9 mouse cellular contexts compared by ENCODE assay signal in genomic region chr4:43478534-43478858, GRCm38 (mm10). TPM values are rescaled to one million over a fixed set of nuclear protein-coding genes. Genes with fewer than 3 reads are reported as not detected.
DNase-seq lines count a peak whose midpoint lies in the region; ATAC-seq and TF ChIP-seq lines count a peak whose summit lies in the region.
"Had no signal": no experiment of that assay in that cellular context is flagged by ENCODE, and none has a peak within 500 bp of the region (broad histone marks: within the 10 kb centered on the region; RNA-seq: fewer than 3 reads in every experiment).

No protein-coding gene starts in this region.

- H3K4me2 ChIP-seq in heart, embryonic 15.5 days = peak overlapping the region; percentile 63
- peak overlapping the region; percentile 29 for H3K4me2 ChIP-seq in hindbrain, embryonic 11.5 days (replicated peaks; ENCODE audit: low read depth, low read length)

- H3K36me3 ChIP-seq in heart, embryonic 15.5 days = no peaks in the 10 kb centered on the region
- H3K36me3 ChIP-seq in MEL (ENCODE audit: control insufficient read depth in 1 of 2, insufficient read depth in 2 of 2, low read length in 2 of 2) = peaks cover 0 to 11% of the 10 kb centered on the region in 2 experiments; a peak in 2 of 4 replicates
- H3K36me3 ChIP-seq in hindbrain, embryonic 11.5 days (ENCODE audit: control insufficient read depth, insufficient read depth, low read length) = no peaks in the 10 kb centered on the region

- peak overlapping the region; percentile 61 for H3K27ac ChIP-seq in heart, embryonic 15.5 days
- H3K27ac ChIP-seq in MEL (ENCODE audit: control insufficient read depth, low read depth, low read length) = peak overlapping the region; percentile 82
- no peak overlapping the region for H3K27ac ChIP-seq in hindbrain, embryonic 11.5 days (ENCODE audit: low read depth, low read length)

- no peak for TF ChIP-seq CTCF in MEL (IDR thresholded peaks at IDR 0.05 in 2 of 3, conservative IDR thresholded peaks at IDR 0.05 in 1 of 3; ENCODE audit: control insufficient read depth in 1 of 3, insufficient read depth in 1 of 3, low read depth in 2 of 3, low read length in 3 of 3, poor library complexity in 1 of 3, severe bottlenecking in 1 of 3)

- TF ChIP-seq POLR2A in MEL (IDR thresholded peaks at IDR 0.05; ENCODE audit: control insufficient read depth in 1 of 2, insufficient read depth in 1 of 2, low read depth in 1 of 2, low read length in 2 of 2, poor library complexity in 1 of 2) = peak in 1 of 2 experiments; percentile 49; a peak in 1 of 4 replicates

- 36% methylated on average over 8 of the region's 8 CpGs for WGBS in heart, embryonic 15.5 days
- WGBS in hindbrain, embryonic 11.5 days = 50% methylated on average over 8 of the region's 8 CpGs

- peak overlapping the region; percentile 47 for H3K4me3 ChIP-seq in heart, embryonic 15.5 days
- peak overlapping the region; percentile 62 to 82 for H3K4me3 ChIP-seq in MEL (ENCODE audit: control insufficient read depth in 1 of 2, insufficient read depth in 1 of 2, low read depth in 2 of 2, low read length in 2 of 2)
- peak overlapping the region; percentile 22; the same call in 1 of the 2 replicates for H3K4me3 ChIP-seq in hindbrain, embryonic 11.5 days (ENCODE audit: low read depth, low read length)

- no peaks in the 10 kb centered on the region for H3K27me3 ChIP-seq in heart, embryonic 15.5 days
- no peaks in the 10 kb centered on the region for H3K27me3 ChIP-seq in MEL (ENCODE audit: control insufficient read depth in 1 of 2, insufficient read depth in 2 of 2, low read length in 2 of 2)
- H3K27me3 ChIP-seq in hindbrain, embryonic 11.5 days (ENCODE audit: control insufficient read depth, insufficient read depth, low read length) = no peaks in the 10 kb centered on the region

- peak in 1 of 2 experiments; percentile 15; a peak in 1 of 4 replicates for TF ChIP-seq EP300 in MEL (IDR thresholded peaks at IDR 0.05; ENCODE audit: low read depth in 1 of 2, low read length in 2 of 2)

- no peaks in the 10 kb centered on the region for H3K9me3 ChIP-seq in heart, embryonic 15.5 days (replicated peaks)
- H3K9me3 ChIP-seq in MEL (replicated peaks; ENCODE audit: insufficient read depth, low read length) = no peaks in the 10 kb centered on the region
- no peaks in the 10 kb centered on the region for H3K9me3 ChIP-seq in hindbrain, embryonic 11.5 days (ENCODE audit: control insufficient read depth, low read length)

- ATAC-seq in heart, embryonic 15.5 days (replicated peaks; ENCODE audit: insufficient number of reproducible peaks, insufficient read depth, low FRiP score, low read depth) = no peak
- 0 out of 2 replicates have a peak, but pooled peaks have one; percentile 33 for ATAC-seq in hindbrain, embryonic 11.5 days (ENCODE audit: low FRiP score)
- peak; percentile 20; the same call in 1 of the 2 replicates for ATAC-seq in megakaryocyte progenitor cell, adult 5-6 weeks (replicated peaks; ENCODE audit: poor library complexity)

- no peaks in the 10 kb centered on the region for H3K79me2 ChIP-seq in MEL (ENCODE audit: control insufficient read depth, insufficient read depth, low read length, poor library complexity)

- H3K9ac ChIP-seq in heart, embryonic 15.5 days = peak overlapping the region; percentile 41; the same call in 1 of the 2 replicates
- peak overlapping the region; percentile 45 for H3K9ac ChIP-seq in MEL (ENCODE audit: control insufficient read depth, low read depth, low read length, poor library complexity, severe bottlenecking)
- 0 out of 2 replicates have a peak overlapping the region, but pooled peaks have one; percentile 25 for H3K9ac ChIP-seq in hindbrain, embryonic 11.5 days (ENCODE audit: low read depth, low read length)

- TF ChIP-seq RAD21 in MEL (IDR thresholded peaks at IDR 0.05; ENCODE audit: low read depth, low read length) = no peak

- H3K4me1 ChIP-seq in heart, embryonic 15.5 days (replicated peaks) = peaks cover 13% of the 10 kb centered on the region
- H3K4me1 ChIP-seq in MEL (ENCODE audit: control insufficient read depth in 1 of 2, insufficient read depth in 2 of 2, low read length in 2 of 2) = peaks cover 0 to 17% of the 10 kb centered on the region in 2 experiments; a peak in 2 of 4 replicates
- peaks cover 3% of the 10 kb centered on the region; the same call in 1 of the 2 replicates for H3K4me1 ChIP-seq in hindbrain, embryonic 11.5 days (replicated peaks; ENCODE audit: control insufficient read depth, insufficient read depth, low read length)

- DNase-seq in heart, adult 9 months (ENCODE audit: low spot score in 2 of 2) = no peak
- no peak for DNase-seq in MEL (ENCODE audit: low read depth, low spot score)
- DNase-seq in hindbrain, embryonic 11.5 days (ENCODE audit: low spot score) = no peak
- no peak for DNase-seq in adrenal gland, adult 8-10 months
- no peak for DNase-seq in adrenal gland, adult 2 months
- no peak for DNase-seq in right cerebral cortex, postnatal 25 days

TF ChIP-seq in MEL, 35 proteins besides CTCF, POLR2A, EP300 and RAD21:
- TF ChIP-seq UBTF (IDR thresholded peaks at IDR 0.05; ENCODE audit: borderline replicate concordance, insufficient read depth, low read depth, low read length) (no peak), MXI1 (IDR thresholded peaks at IDR 0.05; ENCODE audit: low read depth, low read length) (peak; percentile 61), MAZ (IDR thresholded peaks at IDR 0.05; ENCODE audit: low read depth, low read length) (0 out of 2 replicates have a peak, but pooled peaks have one; percentile 24)
TF ChIP-seq in MEL: peak in this region for 2.

RNA-seq across cellular contexts. Expression of gene Sit1, which starts 5.0 kb away (rescaled TPM):
- 0.10 and 1.4 TPM in 2 replicates for polyA plus RNA-seq in heart, embryonic 15.5 days (2015; fragmentation: Nextera tagmentation; extraction: Ambion mirVana)
- 0.08 TPM in 1 of 2 replicates, not detected in the other for total RNA-seq in MEL (2012; rRNA removed)
- polyA plus RNA-seq in MEL (2012; ENCODE audit: insufficient read depth in 1 of 2, insufficient read length in 2 of 2, low read depth in 1 of 2, low replicate concordance in 2 of 2, missing spikeins in 1 of 2) = under 1 TPM in 1 of 2 experiments, not detected in 1; 0.06 TPM
- not detected in 2 replicates for polyA plus RNA-seq in hindbrain, embryonic 11.5 days (2014; fragmentation: Nextera tagmentation; extraction: Ambion mirVana)
- total RNA-seq in megakaryocyte progenitor cell, adult 5-6 weeks (2015) = not detected in 2 replicates
- total RNA-seq in megakaryocyte progenitor cell, adult 5-6 weeks (2017) = not detected in 2 replicates
- under 1 TPM in 1 of 4 experiments, not detected in 3; 0.48 TPM for total RNA-seq in adrenal gland, adult 8-10 months (2022)
- not detected for total RNA-seq in adrenal gland, adult 2 months (2021)
- polyA plus RNA-seq in adrenal gland, adult 2 months (2012; rRNA removed) = 0.28 and 0.73 TPM in 2 replicates
- total RNA-seq: gastrocnemius, postnatal 25 days had no signal

RNA-seq across cellular contexts. Expression of gene Ccdc107, which starts 14.2 kb away (rescaled TPM):
- polyA plus RNA-seq in heart, embryonic 15.5 days (2015; fragmentation: Nextera tagmentation; extraction: Ambion mirVana) = 71.4 and 74.5 TPM in 2 replicates
- 32.9 and 44.3 TPM in 2 replicates for total RNA-seq in MEL (2012; rRNA removed)
- 10 to 100 TPM in 1 of 2 experiments, not detected in 1; 56.7 TPM for polyA plus RNA-seq in MEL (2012; ENCODE audit: insufficient read depth in 1 of 2, insufficient read length in 2 of 2, low read depth in 1 of 2, low replicate concordance in 2 of 2, missing spikeins in 1 of 2)
- polyA plus RNA-seq in hindbrain, embryonic 11.5 days (2014; fragmentation: Nextera tagmentation; extraction: Ambion mirVana) = 49.1 and 55.4 TPM in 2 replicates
- 34.5 and 43.0 TPM in 2 replicates for total RNA-seq in megakaryocyte progenitor cell, adult 5-6 weeks (2015)
- total RNA-seq in megakaryocyte progenitor cell, adult 5-6 weeks (2017) = 49.6 and 53.9 TPM in 2 replicates
- 10 to 100 TPM; 60.5 to 81.9 (median 64.0) TPM for total RNA-seq in adrenal gland, adult 8-10 months (2022)
- total RNA-seq in adrenal gland, adult 2 months (2021) = 10 to 100 TPM; 54.5 to 69.2 TPM
- polyA plus RNA-seq in adrenal gland, adult 2 months (2012; rRNA removed) = 376 and 526 TPM in 2 replicates

RNA-seq across cellular contexts. Expression of gene Arhgef39, which starts 21.0 kb away (rescaled TPM):
- 34.4 and 35.9 TPM in 2 replicates for polyA plus RNA-seq in heart, embryonic 15.5 days (2015; fragmentation: Nextera tagmentation; extraction: Ambion mirVana)
- total RNA-seq in MEL (2012; rRNA removed) = 26.3 and 26.5 TPM in 2 replicates
- polyA plus RNA-seq in MEL (2012; ENCODE audit: insufficient read depth in 1 of 2, insufficient read length in 2 of 2, low read depth in 1 of 2, low replicate concordance in 2 of 2, missing spikeins in 1 of 2) = 10 to 100 TPM in 1 of 2 experiments, not detected in 1; 56.7 TPM
- 34.8 and 37.6 TPM in 2 replicates for polyA plus RNA-seq in hindbrain, embryonic 11.5 days (2014; fragmentation: Nextera tagmentation; extraction: Ambion mirVana)
- 44.2 and 55.1 TPM in 2 replicates for total RNA-seq in megakaryocyte progenitor cell, adult 5-6 weeks (2015)
- 47.5 and 65.0 TPM in 2 replicates for total RNA-seq in megakaryocyte progenitor cell, adult 5-6 weeks (2017)
- 1 to 10 TPM in 2 of 4 experiments, under 1 TPM in 2; 0.73 to 2.0 (median 1.2) TPM for total RNA-seq in adrenal gland, adult 8-10 months (2022)
- total RNA-seq in adrenal gland, adult 2 months (2021) = 1 to 10 TPM; 1.0 to 2.1 TPM
- 4.8 and 6.6 TPM in 2 replicates for polyA plus RNA-seq in adrenal gland, adult 2 months (2012; rRNA removed)

RNA-seq across cellular contexts. Expression of gene Cd72, which starts 24.1 kb away (rescaled TPM):
- polyA plus RNA-seq in heart, embryonic 15.5 days (2015; fragmentation: Nextera tagmentation; extraction: Ambion mirVana) = 2.1 and 5.2 TPM in 2 replicates
- total RNA-seq in MEL (2012; rRNA removed) = 0.52 and 1.3 TPM in 2 replicates
- polyA plus RNA-seq in MEL (2012; ENCODE audit: insufficient read depth in 1 of 2, insufficient read length in 2 of 2, low read depth in 1 of 2, low replicate concordance in 2 of 2, missing spikeins in 1 of 2) = 1 to 10 TPM in 1 of 2 experiments, not detected in 1; 2.4 TPM
- polyA plus RNA-seq in hindbrain, embryonic 11.5 days (2014; fragmentation: Nextera tagmentation; extraction: Ambion mirVana) = 3.0 and 3.7 TPM in 2 replicates
- 2.2 and 6.3 TPM in 2 replicates for total RNA-seq in megakaryocyte progenitor cell, adult 5-6 weeks (2015)
- total RNA-seq in megakaryocyte progenitor cell, adult 5-6 weeks (2017) = 8.2 and 8.7 TPM in 2 replicates
- 1 to 10 TPM; 1.6 to 5.6 (median 4.9) TPM for total RNA-seq in adrenal gland, adult 8-10 months (2022)
- 1 to 10 TPM; 3.0 to 3.3 TPM for total RNA-seq in adrenal gland, adult 2 months (2021)
- 3.3 and 3.7 TPM in 2 replicates for polyA plus RNA-seq in adrenal gland, adult 2 months (2012; rRNA removed)
- total RNA-seq: gastrocnemius, postnatal 25 days had no signal

RNA-seq across cellular contexts. Expression of gene Car9, which starts 28.3 kb away (rescaled TPM):
- 2.3 and 2.4 TPM in 2 replicates for polyA plus RNA-seq in heart, embryonic 15.5 days (2015; fragmentation: Nextera tagmentation; extraction: Ambion mirVana)
- total RNA-seq in MEL (2012; rRNA removed) = 0.77 and 1.2 TPM in 2 replicates
- polyA plus RNA-seq in MEL (2012; ENCODE audit: insufficient read depth in 1 of 2, insufficient read length in 2 of 2, low read depth in 1 of 2, low replicate concordance in 2 of 2, missing spikeins in 1 of 2) = 1 to 10 TPM in 1 of 2 experiments, not detected in 1; 3.3 TPM
- polyA plus RNA-seq in hindbrain, embryonic 11.5 days (2014; fragmentation: Nextera tagmentation; extraction: Ambion mirVana) = 0.64 and 0.79 TPM in 2 replicates
- total RNA-seq in megakaryocyte progenitor cell, adult 5-6 weeks (2015) = 10.4 and 15.0 TPM in 2 replicates
- 4.0 and 10.5 TPM in 2 replicates for total RNA-seq in megakaryocyte progenitor cell, adult 5-6 weeks (2017)
- total RNA-seq in adrenal gland, adult 8-10 months (2022) = under 1 TPM in 3 of 4 experiments, not detected in 1; 0.32 to 0.68 (median 0.56) TPM
- under 1 TPM; 0.17 to 0.28 TPM for total RNA-seq in adrenal gland, adult 2 months (2021)
- 0.57 and 1.4 TPM in 2 replicates for polyA plus RNA-seq in adrenal gland, adult 2 months (2012; rRNA removed)

Comparison
In these comparisons a context has a peak if more than half of its experiments do, and no peak if none do; other contexts are left out.
1. H3K4me3 ChIP-seq: peak in every context shown above with its lines; median percentile 72 in MEL; 47 in heart, embryonic 15.5 days; 22 in hindbrain, embryonic 11.5 days.